Mouse (Mus musculus): ENCODE data around the gene Cnga3.

- TF ChIP-seq MAX (IDR thresholded peaks at IDR 0.05; ENCODE audit: low read length) (no peak), SIN3A (IDR thresholded peaks at IDR 0.05; ENCODE audit: low read length) (no peak), USF1 (IDR thresholded peaks at IDR 0.05; ENCODE audit: low read depth, low read length) (no peak), CTCF (conservative IDR thresholded peaks at IDR 0.05 in 1 of 2, IDR thresholded peaks at IDR 0.05 in 1 of 2; ENCODE audit: low read depth in 2 of 2, low read length in 2 of 2) (no peak), POLR2AphosphoS2 (IDR thresholded peaks at IDR 0.05; ENCODE audit: low read depth, low read length) (no peak)
Measured at GRCm38 (mm10) chr1:37166066-37166465, 48.2 kb upstream of the Cnga3 start.
